Mouse (Mus musculus): ENCODE data around the gene Etl4.

GRCm38 (mm10) chr2:20737837-20738236 is 828.3 kb downstream of the Etl4 start:
- no peak for TF ChIP-seq MYC (IDR thresholded peaks at IDR 0.05; ENCODE audit: low read depth, low read length)
- TF ChIP-seq USF1 (IDR thresholded peaks at IDR 0.05; ENCODE audit: low read depth, low read length): no peak
- no peak for TF ChIP-seq BHLHE40 (IDR thresholded peaks at IDR 0.05; ENCODE audit: borderline replicate concordance, low read depth, low read length)
- TF ChIP-seq EP300 (IDR thresholded peaks at IDR 0.05; ENCODE audit: low read depth in 1 of 2, low read length in 2 of 2): no peak
- no peak for TF ChIP-seq TAL1 (IDR thresholded peaks at IDR 0.05; ENCODE audit: low read length)
- no peak for TF ChIP-seq UBTF (IDR thresholded peaks at IDR 0.05; ENCODE audit: borderline replicate concordance, insufficient read depth, low read depth, low read length)
- no peak for TF ChIP-seq MXI1 (IDR thresholded peaks at IDR 0.05; ENCODE audit: low read depth, low read length)
- no peak for TF ChIP-seq HCFC1 (IDR thresholded peaks at IDR 0.05; ENCODE audit: low read depth, low read length)
